Mouse (Mus musculus): ENCODE data around the gene Gpr137. TPM values are rescaled to one million over a fixed set of nuclear protein-coding genes. Genes with fewer than 3 reads are reported as not detected.

The Gpr137 gene
- polyA plus RNA-seq, 1 experiment from 2014 or later: 18.2 TPM

GRCm38 (mm10) chr19:6921647-6922567, 20.4 kb downstream of the Gpr137 start, which contains the start of gene Esrra:
Gene Esrra, minus strand, starts transcription at chr19:6921813.
- under 1% methylated on average over 61 of the region's 66 CpGs for WGBS
- Histone ChIP-seq H3K9ac (ENCODE audit: low read depth, low read length) (peak within 1 kb of the TSS; percentile 74), H3K9me3 (ENCODE audit: control insufficient read depth, low read length) (no peaks in the 10 kb centered on the region), H3K4me2 (peak within 1 kb of the TSS; percentile 97), H3K36me3 (ENCODE audit: control insufficient read depth, insufficient read depth, low read length) (peaks cover 5% of the 10 kb centered on the region; the same call in 1 of the 2 replicates), H3K27me3 (replicated peaks; ENCODE audit: control insufficient read depth, insufficient read depth, low read length) (peaks cover 37% of the 10 kb centered on the region), H3K27ac (ENCODE audit: low read depth, low read length) (peak within 1 kb of the TSS; percentile 82), H3K4me3 (ENCODE audit: low read depth, low read length) (peak within 1 kb of the TSS; percentile 68), H3K4me1 (replicated peaks; ENCODE audit: control insufficient read depth, insufficient read depth, low read length) (peaks cover 36% of the 10 kb centered on the region)
- peak; percentile 94 for ATAC-seq (replicated peaks; ENCODE audit: low FRiP score)
- peak; percentile 100 for DNase-seq (ENCODE audit: low spot score)

DNA sequence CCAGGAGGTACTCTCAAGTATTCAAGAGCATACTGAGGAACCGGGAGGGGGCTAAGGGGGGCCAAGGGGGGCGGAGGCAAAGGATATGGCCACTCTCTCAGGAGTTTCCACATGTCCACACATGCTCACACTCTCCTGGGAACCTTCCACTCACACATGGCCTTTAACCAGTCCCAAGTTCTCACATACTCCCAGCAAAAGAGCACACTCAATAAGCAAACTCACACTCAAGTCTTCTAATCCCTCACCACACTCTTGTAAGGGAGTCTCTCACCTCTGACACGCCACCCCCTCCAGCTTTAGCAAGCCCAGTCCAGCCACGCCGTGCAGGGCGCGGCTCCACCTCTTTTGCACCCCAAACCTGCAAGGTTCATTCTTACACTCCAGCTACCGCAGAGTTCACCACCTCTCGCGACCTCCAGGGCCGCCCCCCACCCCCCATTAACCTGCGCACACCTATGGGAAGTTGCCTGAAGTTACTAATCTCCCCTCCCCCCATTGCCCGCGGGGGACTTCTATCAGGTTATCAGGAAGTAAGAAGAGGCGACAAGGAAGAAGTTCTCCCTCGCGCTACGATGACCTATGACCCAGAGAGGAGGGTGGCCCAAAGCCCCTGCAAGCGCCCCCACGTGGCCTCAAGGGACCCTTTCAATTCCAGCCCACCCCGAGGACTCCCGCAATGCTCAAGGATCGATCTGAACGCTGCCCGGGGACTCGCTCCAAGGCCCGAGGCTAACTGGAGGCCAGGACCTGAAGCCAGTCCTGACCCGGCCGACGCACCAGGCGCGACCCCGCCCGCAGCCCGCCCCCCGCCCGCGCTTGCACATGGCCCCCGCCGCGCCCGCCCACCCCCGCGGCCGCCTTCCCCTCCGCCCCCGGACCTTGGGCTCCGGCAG, 21.3 kb downstream of the Gpr137 start:
- Histone ChIP-seq H3K9ac (ENCODE audit: low read depth, low read length) (peak overlapping the region; percentile 74), H3K4me2 (peak overlapping the region; percentile 97), H3K9me3 (ENCODE audit: control insufficient read depth, low read length) (no peaks in the 10 kb centered on the region), H3K4me1 (replicated peaks; ENCODE audit: control insufficient read depth, insufficient read depth, low read length) (peaks cover 39% of the 10 kb centered on the region), H3K4me3 (ENCODE audit: low read depth, low read length) (peak overlapping the region; percentile 68), H3K27me3 (replicated peaks; ENCODE audit: control insufficient read depth, insufficient read depth, low read length) (peaks cover 28% of the 10 kb centered on the region), H3K27ac (ENCODE audit: low read depth, low read length) (peak overlapping the region; percentile 82), H3K36me3 (ENCODE audit: control insufficient read depth, insufficient read depth, low read length) (peaks cover 5% of the 10 kb centered on the region; the same call in 1 of the 2 replicates)
- 1% methylated on average over 33 of the region's 48 CpGs for WGBS
- no peak; the same call in 1 of the 2 replicates for ATAC-seq (replicated peaks; ENCODE audit: low FRiP score)
- DNase-seq (ENCODE audit: low spot score): peak; percentile 82

GRCm38 (mm10) chr19:6919876-6920740, 22.2 kb downstream of the Gpr137 start:
- Histone ChIP-seq H3K4me2 (peak overlapping the region; percentile 97), H3K4me3 (ENCODE audit: low read depth, low read length) (peak overlapping the region; percentile 68), H3K4me1 (replicated peaks; ENCODE audit: control insufficient read depth, insufficient read depth, low read length) (peaks cover 38% of the 10 kb centered on the region), H3K36me3 (ENCODE audit: control insufficient read depth, insufficient read depth, low read length) (peaks cover 5% of the 10 kb centered on the region; the same call in 1 of the 2 replicates), H3K27ac (ENCODE audit: low read depth, low read length) (peak overlapping the region; percentile 82), H3K9me3 (ENCODE audit: control insufficient read depth, low read length) (no peaks in the 10 kb centered on the region), H3K27me3 (replicated peaks; ENCODE audit: control insufficient read depth, insufficient read depth, low read length) (peaks cover 19% of the 10 kb centered on the region), H3K9ac (ENCODE audit: low read depth, low read length) (peak overlapping the region; percentile 74)
- ATAC-seq (replicated peaks; ENCODE audit: low FRiP score): no peak
- WGBS: 41% methylated on average over 8 of the region's 8 CpGs
- peak; percentile 38 for DNase-seq (ENCODE audit: low spot score)

GRCm38 (mm10) chr19:6919431-6919830, 22.8 kb downstream of the Gpr137 start:
- H3K27ac ChIP-seq (ENCODE audit: low read depth, low read length): no peak overlapping the region
- no peak overlapping the region for H3K4me3 ChIP-seq (ENCODE audit: low read depth, low read length)
- peaks cover 35% of the 10 kb centered on the region for H3K4me1 ChIP-seq (replicated peaks; ENCODE audit: control insufficient read depth, insufficient read depth, low read length)
- no peak for ATAC-seq (replicated peaks; ENCODE audit: low FRiP score)
- no peaks in the 10 kb centered on the region for H3K9me3 ChIP-seq (ENCODE audit: control insufficient read depth, low read length)
- peaks cover 5% of the 10 kb centered on the region; the same call in 1 of the 2 replicates for H3K36me3 ChIP-seq (ENCODE audit: control insufficient read depth, insufficient read depth, low read length)
- H3K27me3 ChIP-seq (replicated peaks; ENCODE audit: control insufficient read depth, insufficient read depth, low read length): peaks cover 13% of the 10 kb centered on the region; the same call in 1 of the 2 replicates
- DNase-seq (ENCODE audit: low spot score): no peak
- H3K4me2 ChIP-seq: no peak overlapping the region
- H3K9ac ChIP-seq (ENCODE audit: low read depth, low read length): no peak overlapping the region

GRCm38 (mm10) chr19:6918321-6918720, 24.0 kb downstream of the Gpr137 start:
- Histone ChIP-seq H3K9me3 (ENCODE audit: control insufficient read depth, low read length) (no peaks in the 10 kb centered on the region), H3K4me2 (no peak overlapping the region), H3K27me3 (replicated peaks; ENCODE audit: control insufficient read depth, insufficient read depth, low read length) (peaks cover 5% of the 10 kb centered on the region; the same call in 1 of the 2 replicates), H3K4me1 (replicated peaks; ENCODE audit: control insufficient read depth, insufficient read depth, low read length) (peaks cover 35% of the 10 kb centered on the region), H3K4me3 (ENCODE audit: low read depth, low read length) (no peak overlapping the region), H3K27ac (ENCODE audit: low read depth, low read length) (no peak overlapping the region), H3K9ac (ENCODE audit: low read depth, low read length) (no peak overlapping the region), H3K36me3 (ENCODE audit: control insufficient read depth, insufficient read depth, low read length) (peaks cover 11% of the 10 kb centered on the region)
- 87% methylated on average over 4 of the region's 4 CpGs for WGBS
- DNase-seq (ENCODE audit: low spot score): no peak
- ATAC-seq (replicated peaks; ENCODE audit: low FRiP score): no peak

DNA sequence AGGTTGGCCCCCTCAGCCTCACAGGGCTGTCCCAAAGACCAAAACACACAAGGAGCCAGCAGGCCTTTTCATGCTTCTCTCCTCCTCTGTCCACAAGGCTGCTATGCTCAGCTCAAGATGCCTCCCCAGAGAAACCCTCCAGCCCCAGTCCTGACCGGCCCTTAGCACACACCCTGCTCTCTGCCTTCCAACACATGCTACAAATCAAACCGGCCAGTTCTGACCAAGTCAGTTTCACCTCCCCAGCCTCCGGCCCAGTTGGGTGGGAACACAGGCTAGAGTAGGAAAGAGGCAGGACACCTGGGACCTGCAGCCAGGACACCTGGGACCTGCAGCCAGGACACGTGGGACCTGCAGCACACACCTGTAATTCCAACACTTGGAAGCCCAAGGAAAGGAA, 25.8 kb downstream of the Gpr137 start:
- Histone ChIP-seq H3K4me3 (ENCODE audit: low read depth, low read length) (no peak overlapping the region), H3K4me2 (no peak overlapping the region), H3K9me3 (ENCODE audit: control insufficient read depth, low read length) (no peaks in the 10 kb centered on the region), H3K27ac (ENCODE audit: low read depth, low read length) (no peak overlapping the region), H3K9ac (ENCODE audit: low read depth, low read length) (no peak overlapping the region), H3K27me3 (replicated peaks; ENCODE audit: control insufficient read depth, insufficient read depth, low read length) (no peaks in the 10 kb centered on the region), H3K36me3 (ENCODE audit: control insufficient read depth, insufficient read depth, low read length) (peaks cover 29% of the 10 kb centered on the region), H3K4me1 (replicated peaks; ENCODE audit: control insufficient read depth, insufficient read depth, low read length) (peaks cover 27% of the 10 kb centered on the region)
- DNase-seq (ENCODE audit: low spot score) (no peak), ATAC-seq (replicated peaks; ENCODE audit: low FRiP score) (no peak)
- WGBS: 85% methylated on average over 4 of the region's 4 CpGs

DNA sequence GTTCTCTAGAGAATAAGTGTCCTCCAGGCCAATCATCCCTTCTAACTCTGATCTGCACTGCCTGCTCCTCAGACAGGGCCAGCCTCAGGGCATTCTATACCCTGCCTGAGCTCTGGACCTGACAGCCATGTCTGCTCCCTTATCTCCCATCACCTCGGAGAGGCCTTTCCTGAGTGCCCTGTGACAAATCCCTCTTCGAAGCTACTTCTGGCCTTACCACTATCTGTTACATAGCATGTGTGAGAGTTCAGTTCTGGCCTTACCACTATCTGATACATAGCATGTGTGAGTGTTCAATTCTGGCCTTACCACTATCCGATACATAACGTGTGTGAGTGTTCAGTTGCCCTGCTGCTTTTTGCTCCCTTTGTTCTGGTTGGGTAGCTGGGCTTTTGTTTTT, 27.0 kb downstream of the Gpr137 start:
- Histone ChIP-seq H3K9ac (ENCODE audit: low read depth, low read length) (peak overlapping the region; percentile 4), H3K27ac (ENCODE audit: low read depth, low read length) (peak overlapping the region; percentile 75; the same call in 1 of the 2 replicates), H3K4me2 (no peak overlapping the region), H3K27me3 (replicated peaks; ENCODE audit: control insufficient read depth, insufficient read depth, low read length) (no peaks in the 10 kb centered on the region), H3K36me3 (ENCODE audit: control insufficient read depth, insufficient read depth, low read length) (peaks cover 30% of the 10 kb centered on the region), H3K4me3 (ENCODE audit: low read depth, low read length) (no peak overlapping the region), H3K4me1 (replicated peaks; ENCODE audit: control insufficient read depth, insufficient read depth, low read length) (peaks cover 27% of the 10 kb centered on the region), H3K9me3 (ENCODE audit: control insufficient read depth, low read length) (no peaks in the 10 kb centered on the region)
- DNase-seq (ENCODE audit: low spot score) (no peak), ATAC-seq (replicated peaks; ENCODE audit: low FRiP score) (peak; percentile 74)
- 41% methylated on average over 4 of the region's 4 CpGs for WGBS

DNA sequence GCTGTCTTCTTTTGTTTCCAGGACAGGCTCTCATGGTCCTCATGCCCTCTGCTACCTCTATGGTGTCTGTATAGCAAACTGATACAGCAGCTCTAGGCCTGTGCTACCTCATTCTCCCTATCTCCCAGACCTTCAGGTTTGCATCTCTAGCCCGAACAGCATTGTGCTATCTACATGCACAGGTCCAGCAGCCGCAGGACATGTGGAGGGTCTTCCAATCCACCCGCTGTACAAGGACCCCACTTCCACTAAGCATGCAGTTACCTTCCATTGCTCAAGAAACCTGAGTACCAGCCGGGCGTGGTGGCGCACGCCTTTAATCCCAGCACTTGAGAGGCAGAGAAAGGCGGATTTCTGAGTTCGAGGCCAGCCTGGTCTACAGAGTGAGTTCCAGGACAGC, 27.7 kb downstream of the Gpr137 start:
- Histone ChIP-seq H3K36me3 (ENCODE audit: control insufficient read depth, insufficient read depth, low read length) (peaks cover 30% of the 10 kb centered on the region), H3K9me3 (ENCODE audit: control insufficient read depth, low read length) (no peaks in the 10 kb centered on the region), H3K27me3 (replicated peaks; ENCODE audit: control insufficient read depth, insufficient read depth, low read length) (no peaks in the 10 kb centered on the region), H3K4me2 (no peak overlapping the region), H3K27ac (ENCODE audit: low read depth, low read length) (no peak overlapping the region), H3K4me1 (replicated peaks; ENCODE audit: control insufficient read depth, insufficient read depth, low read length) (peaks cover 23% of the 10 kb centered on the region), H3K4me3 (ENCODE audit: low read depth, low read length) (no peak overlapping the region), H3K9ac (ENCODE audit: low read depth, low read length) (no peak overlapping the region)
- DNase-seq (ENCODE audit: low spot score) (no peak), ATAC-seq (replicated peaks; ENCODE audit: low FRiP score) (no peak)
- 86% methylated on average over 9 of the region's 9 CpGs for WGBS
